Mouse (Mus musculus) myocyte (in vitro differentiated cells): ENCODE results near the gene Trmt1. TPM values are rescaled to one million over a fixed set of nuclear protein-coding genes. Genes with fewer than 3 reads are reported as not detected.
A peak's percentile ranks its signal among the peaks of the same experiment; 100 is the strongest.

ENCODE experiments used
- H3K27me3 ChIP-seq: one replicate; pipeline ENCODE4 v1.6.1; 2011; ENCODE audit not compliant: control insufficient read depth, insufficient read depth, insufficient read length
- H3K36me3 ChIP-seq: one replicate; pipeline ENCODE4 v1.6.1; 2011; ENCODE audit not compliant: control insufficient read depth, insufficient read depth
- H3K4me2 ChIP-seq: one replicate; pipeline ENCODE4 v1.6.1; 2011; ENCODE audit warnings: low read depth, control low read depth
- H3K4me3 ChIP-seq: one replicate; pipeline ENCODE4 v1.5.1; 2011; ENCODE audit warnings: mild to moderate bottlenecking, control low read depth, moderate library complexity
- H3K79me2 ChIP-seq: one replicate; pipeline ENCODE4 v1.6.1; 2011; ENCODE audit not compliant: control insufficient read depth, insufficient read depth
- H3ac ChIP-seq: one replicate; pipeline ENCODE4 v1.6.1; 2011; ENCODE audit not compliant: control insufficient read depth, insufficient read length
- CEBPB ChIP-seq: IDR thresholded peaks from 2 replicates; pipeline ENCODE4 v1.6.1; 2011; ENCODE audit warnings: mild to moderate bottlenecking, moderate library complexity; ENCODE audit not compliant: poor library complexity, insufficient read depth, severe bottlenecking
- E2F4 ChIP-seq: IDR thresholded peaks from one replicate; pipeline ENCODE4 v1.6.1; 2011; ENCODE audit warnings: mild to moderate bottlenecking, control low read depth, moderate library complexity; ENCODE audit not compliant: insufficient read depth
- MAX ChIP-seq: IDR thresholded peaks from one replicate; pipeline ENCODE4 v1.6.1; 2011; ENCODE audit warnings: low read depth, mild to moderate bottlenecking, control low read depth
- MYOD1 ChIP-seq, 3 experiments: IDR thresholded peaks; one replicate each; pipeline ENCODE4 v1.6.1; 2011; ENCODE audit warnings: control low read depth in 2 of 3, low read depth in 2 of 3, mild to moderate bottlenecking in 2 of 3, moderate library complexity in 1 of 3; ENCODE audit not compliant: insufficient read length in 2 of 3, control insufficient read depth in 1 of 3
- MYOG ChIP-seq, 3 experiments: IDR thresholded peaks; one replicate each; pipeline ENCODE4 v1.6.1; 2011; ENCODE audit warnings: control low read depth in 2 of 3, low read depth in 2 of 3, mild to moderate bottlenecking in 2 of 3; ENCODE audit not compliant: insufficient read length in 2 of 3, control insufficient read depth in 1 of 3, insufficient read depth in 1 of 3
- POLR2A ChIP-seq: IDR thresholded peaks from one replicate; pipeline ENCODE4 v1.6.1; 2011; ENCODE audit warnings: low read depth, mild to moderate bottlenecking, control low read depth, moderate library complexity; ENCODE audit not compliant: insufficient read length
- POLR2AphosphoS2 ChIP-seq: IDR thresholded peaks from one replicate; pipeline ENCODE4 v1.6.1; 2011; ENCODE audit warnings: low read depth, control low read depth; ENCODE audit not compliant: insufficient read length
- REST ChIP-seq: IDR thresholded peaks from one replicate; pipeline ENCODE4 v1.6.1; 2011; ENCODE audit warnings: mild to moderate bottlenecking, control low read depth, moderate library complexity; ENCODE audit not compliant: insufficient read depth, insufficient read length
- SRF ChIP-seq: IDR thresholded peaks from one replicate; pipeline ENCODE4 v1.6.1; 2011; ENCODE audit warnings: low read depth; ENCODE audit not compliant: control insufficient read depth, insufficient read length
- TCF12 ChIP-seq: IDR thresholded peaks from one replicate; pipeline ENCODE4 v1.6.1; 2011; ENCODE audit warnings: mild to moderate bottlenecking, control low read depth; ENCODE audit not compliant: poor library complexity, insufficient read depth, severe bottlenecking
- TCF3 ChIP-seq: IDR thresholded peaks from one replicate; pipeline ENCODE4 v1.6.1; 2011; ENCODE audit warnings: low read depth, control low read depth; ENCODE audit not compliant: insufficient read length
- USF1 ChIP-seq: IDR thresholded peaks from one replicate; pipeline ENCODE4 v1.6.1; 2011; ENCODE audit warnings: low read depth, mild to moderate bottlenecking, control low read depth, moderate library complexity
- polyA plus RNA-seq: library from polyadenylated mRNA; unstranded; fragments of >200 nt; fragmentation: generic; extraction: Trizol; gene quantifications from one replicate; pipeline ENCODE4 v1.2.1, GENCODE M21; 2012; ENCODE audit warnings: missing spikeins

Trmt1 gene
- polyA plus RNA-seq, 1 experiment: 94.4 TPM

DNA sequence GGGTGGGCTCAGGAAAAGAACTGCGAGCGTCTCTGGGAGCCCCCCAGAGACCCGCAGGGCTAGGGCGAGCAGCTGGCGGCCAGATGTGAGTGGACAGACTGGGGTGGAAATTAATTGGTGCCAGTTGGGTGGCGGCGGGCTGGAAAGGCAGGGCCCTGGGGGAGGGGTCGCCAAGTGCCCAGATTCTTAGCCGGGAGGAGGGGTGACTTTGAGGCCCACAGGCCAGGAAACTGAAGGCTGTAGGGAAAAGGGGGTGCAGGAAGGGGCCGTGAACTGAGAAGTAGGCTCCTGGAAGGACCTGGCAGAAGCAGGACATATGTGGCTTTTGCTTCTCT is 29.9 kb upstream of the Trmt1 start:
- TF ChIP-seq TCF12 (no peak), CEBPB (no peak), MYOG (IDR thresholded peaks at IDR 0.05; ENCODE audit: control insufficient read depth in 1 of 3, insufficient read depth in 1 of 3, insufficient read length in 2 of 3, low read depth in 2 of 3) (no peak), TCF3 (no peak), POLR2AphosphoS2 (no peak)
- Histone ChIP-seq H3ac (no peak overlapping the region), H3K36me3 (no peaks in the 10 kb centered on the region), H3K79me2 (peaks cover 8% of the 10 kb centered on the region), H3K27me3 (no peaks in the 10 kb centered on the region), H3K4me3 (no peak overlapping the region), H3K4me2 (peak overlapping the region; percentile 82)

- H3K4me2 ChIP-seq: peak overlapping the region; percentile 82
- no peaks in the 10 kb centered on the region for H3K27me3 ChIP-seq
- TF ChIP-seq USF1 (no peak), E2F4 (no peak), REST (no peak), POLR2A (no peak)
- no peak overlapping the region for H3K4me3 ChIP-seq
- peaks cover 12% of the 10 kb centered on the region for H3K79me2 ChIP-seq
- no peak overlapping the region for H3ac ChIP-seq
- no peaks in the 10 kb centered on the region for H3K36me3 ChIP-seq
Measured at GRCm38 (mm10) chr8:84656641-84657126, 29.4 kb upstream of the Trmt1 start.

- TF ChIP-seq TCF3: no peak
- no peak for TF ChIP-seq MAX
- TF ChIP-seq POLR2AphosphoS2: no peak
- no peak for TF ChIP-seq USF1
- TF ChIP-seq MYOG (IDR thresholded peaks at IDR 0.05; ENCODE audit: control insufficient read depth in 1 of 3, insufficient read depth in 1 of 3, insufficient read length in 2 of 3, low read depth in 2 of 3): no peak
- no peaks in the 10 kb centered on the region for H3K36me3 ChIP-seq
- no peaks in the 10 kb centered on the region for H3K27me3 ChIP-seq
- no peak overlapping the region for H3K4me3 ChIP-seq
- peaks cover 17% of the 10 kb centered on the region for H3K79me2 ChIP-seq
- no peak overlapping the region for H3ac ChIP-seq
- peak overlapping the region; percentile 82 for H3K4me2 ChIP-seq
Measured at GRCm38 (mm10) chr8:84657203-84657602, 28.9 kb upstream of the Trmt1 start.

GRCm38 (mm10) chr8:84657680-84658079 is 28.4 kb upstream of the Trmt1 start:
- H3K79me2 ChIP-seq: peaks cover 21% of the 10 kb centered on the region
- H3ac ChIP-seq: no peak overlapping the region
- no peak overlapping the region for H3K4me2 ChIP-seq
- H3K4me3 ChIP-seq: no peak overlapping the region
- TF ChIP-seq MYOG (IDR thresholded peaks at IDR 0.05; ENCODE audit: control insufficient read depth in 1 of 3, insufficient read depth in 1 of 3, insufficient read length in 2 of 3, low read depth in 2 of 3): no peak
- no peak for TF ChIP-seq MAX
- TF ChIP-seq E2F4: no peak
- TF ChIP-seq MYOD1 (IDR thresholded peaks at IDR 0.05; ENCODE audit: control insufficient read depth in 1 of 3, insufficient read length in 2 of 3, low read depth in 2 of 3): no peak
- no peak for TF ChIP-seq REST
- no peak for TF ChIP-seq TCF12
- no peak for TF ChIP-seq POLR2A
- no peak for TF ChIP-seq POLR2AphosphoS2
- no peak for TF ChIP-seq USF1
- TF ChIP-seq TCF3: no peak
- TF ChIP-seq SRF: no peak
- TF ChIP-seq CEBPB: no peak
- H3K36me3 ChIP-seq: no peaks in the 10 kb centered on the region
- H3K27me3 ChIP-seq: no peaks in the 10 kb centered on the region

DNA sequence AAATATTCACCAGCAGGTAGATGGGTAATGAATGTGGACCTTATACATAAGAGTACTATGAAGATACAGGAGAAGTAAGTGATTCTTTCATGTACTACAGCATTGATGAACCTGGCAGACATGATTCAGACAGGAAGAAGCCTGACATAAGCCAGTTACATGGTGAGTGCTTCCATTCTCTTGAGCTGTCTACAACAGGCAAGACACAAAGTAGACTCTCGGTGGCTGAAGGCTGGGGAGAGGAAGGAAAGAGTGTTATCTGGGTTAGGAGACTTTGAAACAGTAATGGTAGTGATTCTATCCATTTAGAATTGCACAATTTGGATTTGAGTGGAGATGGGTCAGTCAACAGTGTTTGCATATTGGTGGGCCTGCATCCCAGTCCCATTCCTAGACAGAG is 27.2 kb upstream of the Trmt1 start:
- Histone ChIP-seq H3K79me2 (peaks cover 21% of the 10 kb centered on the region), H3K4me3 (no peak overlapping the region), H3K27me3 (no peaks in the 10 kb centered on the region), H3K36me3 (no peaks in the 10 kb centered on the region), H3ac (no peak overlapping the region), H3K4me2 (no peak overlapping the region)
- TF ChIP-seq POLR2A (no peak), TCF12 (no peak), USF1 (no peak), MYOD1 (IDR thresholded peaks at IDR 0.05; ENCODE audit: control insufficient read depth in 1 of 3, insufficient read length in 2 of 3, low read depth in 2 of 3) (no peak)
